Mouse (Mus musculus): ENCODE data around the gene Ccdc106.
A peak's percentile ranks its signal among the peaks of the same experiment; 100 is the strongest.
"Not testable (repeated sequence)": the region's sequence is repeated elsewhere in the genome, so short reads cannot be mapped to it uniquely, and the experiment has no call there.

Ccdc106 gene

DNA sequence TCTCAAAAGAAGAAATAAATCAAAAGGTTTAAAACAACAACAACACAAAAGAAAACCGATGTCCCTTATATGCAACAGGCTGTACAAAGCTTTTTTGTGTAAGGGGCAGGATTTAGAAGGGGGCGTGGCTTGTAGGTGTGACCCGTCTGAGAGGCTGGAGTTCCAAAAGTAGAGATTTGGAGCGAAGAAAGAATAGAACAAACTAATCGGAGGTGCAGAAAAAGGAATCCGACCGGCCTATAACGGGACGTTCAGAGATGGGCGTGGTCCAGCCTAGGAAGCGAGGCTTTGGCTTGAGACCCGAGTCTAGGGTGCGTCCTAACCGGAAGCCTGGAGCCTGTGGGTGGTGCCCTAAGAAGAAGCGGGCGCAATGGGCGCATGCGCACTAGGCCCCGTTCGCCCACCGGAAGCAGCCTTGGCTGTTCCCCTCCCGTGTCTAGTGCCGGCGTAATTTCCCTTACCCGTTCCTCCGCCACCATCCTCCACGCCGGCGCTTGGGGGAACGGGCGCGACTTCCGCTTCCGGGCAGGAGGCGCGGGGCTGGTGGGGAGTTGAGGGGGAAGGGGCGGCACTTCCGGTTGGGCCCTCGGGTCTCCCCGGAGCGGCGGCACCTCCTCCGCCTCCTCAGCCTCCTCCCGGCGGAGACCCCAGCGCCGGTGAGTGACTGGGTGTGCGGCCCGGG is at the start of gene Ccdc106, which contains the start of gene Zfp865:
TSS of gene Ccdc106 (plus strand) at position 554 of the 682 bp plus-strand sequence.
TSS of gene Zfp865 (plus strand) at position 377 of the 682 bp plus-strand sequence.
- DNase-seq (ENCODE audit: low spot score) = peak; percentile 99

DNA sequence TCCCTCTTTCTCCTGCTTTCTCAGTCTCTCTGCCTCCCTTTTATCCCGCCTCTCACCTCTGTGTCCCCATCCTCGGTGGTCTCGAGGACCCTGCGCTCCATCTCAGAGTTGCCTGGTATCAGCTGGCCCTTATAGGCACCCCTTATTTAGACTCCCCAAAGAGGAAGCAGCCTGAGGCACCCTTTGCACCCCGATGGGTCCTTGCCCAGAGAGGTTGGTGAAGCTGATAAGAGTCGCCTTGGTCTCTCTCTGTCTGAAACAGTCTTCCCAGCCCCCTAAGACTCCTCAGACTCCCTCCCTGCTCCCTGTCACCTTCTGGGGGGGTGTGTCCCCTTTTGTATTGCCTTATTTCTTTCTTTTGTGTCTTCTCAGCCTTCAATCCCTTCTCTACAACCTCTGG is 49.3 kb upstream of the Ccdc106 start, which contains the start of gene Sbk3:
TSS of gene Sbk3 (minus strand) at position 101 of the 400 bp plus-strand sequence.
- DNase-seq (ENCODE audit: low spot score) = no peak

DNA sequence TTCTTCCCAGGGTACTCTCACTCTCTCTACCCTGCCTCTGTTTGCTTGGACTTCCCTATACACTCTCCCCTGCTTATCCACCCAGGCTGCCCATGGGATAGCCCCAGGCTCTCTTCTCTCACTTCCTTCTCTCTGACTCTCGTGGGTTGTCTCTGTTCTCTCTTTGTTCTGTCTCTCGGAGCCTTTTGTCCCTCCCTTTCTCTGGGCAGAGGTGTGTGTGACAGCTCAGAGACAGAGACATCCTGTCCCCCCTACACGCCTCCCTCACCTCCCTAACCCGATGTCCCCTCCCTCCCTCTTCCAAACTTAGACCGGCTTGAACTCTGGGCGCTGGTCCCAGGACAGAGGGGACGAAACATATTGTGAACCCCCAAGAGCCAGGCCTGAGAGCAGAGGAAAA is 48.6 kb upstream of the Ccdc106 start:
- DNase-seq (ENCODE audit: low spot score) = no peak

DNA sequence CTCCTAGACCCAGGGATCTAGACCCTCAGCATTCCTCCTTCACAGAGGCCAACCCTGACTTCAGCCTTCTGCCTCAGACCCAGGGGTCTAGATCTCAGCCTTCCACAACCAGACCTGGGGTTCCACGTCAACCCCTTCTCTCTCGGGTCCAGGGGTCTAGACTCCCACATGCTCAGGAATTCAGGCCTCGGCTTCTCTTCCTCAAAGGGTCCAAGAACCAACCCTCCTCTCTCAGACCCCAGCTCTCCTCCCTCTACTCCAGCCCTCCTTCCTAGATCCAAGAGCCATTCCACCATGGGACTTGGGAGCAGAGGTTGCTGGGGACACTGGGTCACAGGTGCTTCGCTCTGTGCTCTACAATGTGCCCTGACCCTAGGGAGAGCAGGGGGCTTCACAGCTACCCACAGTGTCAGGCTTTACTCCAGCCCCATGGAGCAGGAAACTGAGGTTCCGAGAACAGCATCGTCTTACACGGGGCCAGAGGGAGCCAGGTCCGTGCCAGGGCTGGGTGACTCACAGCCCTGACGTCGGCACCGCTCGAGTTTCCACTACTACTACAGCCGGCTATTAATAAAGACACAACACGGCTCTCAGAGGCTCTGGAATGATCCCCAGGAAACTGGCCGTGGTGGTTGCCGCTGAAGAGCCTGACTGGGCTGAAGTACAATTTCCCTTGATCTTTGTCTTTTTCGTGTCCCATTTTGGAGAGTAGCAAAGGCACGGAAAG is 47.9 kb upstream of the Ccdc106 start:
- DNase-seq (ENCODE audit: low spot score) = peak; percentile 15

DNA sequence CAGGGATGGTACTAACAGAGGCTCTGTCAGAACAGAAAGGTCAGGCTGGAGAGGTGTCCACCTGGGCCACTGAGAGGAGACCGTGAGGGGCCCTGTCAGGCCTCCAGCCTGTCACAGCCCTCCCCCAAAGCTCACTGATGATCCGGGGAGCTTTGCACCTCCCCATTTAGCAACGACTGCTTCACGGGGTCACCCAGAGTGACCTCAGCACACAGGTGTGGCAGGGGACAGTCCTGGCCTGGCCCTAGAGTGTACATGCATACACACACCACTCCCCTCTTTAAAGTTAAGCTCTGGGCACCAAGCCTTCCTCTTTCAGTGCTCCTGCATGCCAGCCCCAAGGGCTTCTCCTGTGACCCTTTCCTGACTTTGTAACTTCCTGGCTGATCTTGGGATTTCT is 44.9 kb upstream of the Ccdc106 start:
- no peak for DNase-seq (ENCODE audit: low spot score)

DNA sequence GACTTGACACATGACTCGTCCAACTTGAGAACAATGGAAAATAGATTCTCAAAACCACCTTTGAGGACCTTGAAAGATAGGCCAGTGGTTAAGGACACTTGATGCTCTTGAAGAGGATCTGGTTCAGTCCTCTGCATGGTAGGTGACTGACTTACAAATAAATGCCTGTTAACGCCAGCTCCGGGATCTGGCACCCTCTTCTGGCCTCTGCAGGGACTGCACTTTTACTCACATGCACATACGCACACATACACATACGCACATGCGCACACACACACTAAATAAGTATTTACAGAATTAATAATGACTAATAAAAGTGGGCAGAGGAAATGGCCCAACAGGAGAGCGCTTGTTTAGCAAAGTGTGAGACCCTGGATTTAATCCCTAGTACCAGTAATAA is 43.5 kb upstream of the Ccdc106 start:
- DNase-seq (ENCODE audit: low spot score) = no peak

DNA sequence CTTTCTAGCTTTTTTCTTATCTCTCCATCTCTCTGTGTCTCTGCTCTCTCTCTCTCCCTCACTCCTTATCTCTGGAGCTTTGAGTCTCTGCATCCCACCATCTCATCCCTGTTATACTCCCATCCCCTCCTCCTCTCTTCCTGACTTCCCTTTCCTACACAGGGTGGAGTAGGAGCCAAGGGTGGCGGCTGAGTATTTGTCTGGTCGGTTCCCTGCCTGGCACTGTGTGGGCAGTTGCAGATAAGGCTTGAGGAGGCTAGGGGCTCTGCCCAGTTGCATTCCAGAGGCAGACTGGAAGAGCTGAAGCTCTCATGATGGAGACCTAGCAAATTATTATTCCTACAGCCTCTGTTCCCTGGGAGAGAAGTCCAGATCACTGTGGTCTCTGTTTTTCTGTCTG is 32.1 kb upstream of the Ccdc106 start:
- no peak for DNase-seq (ENCODE audit: low spot score)

DNA sequence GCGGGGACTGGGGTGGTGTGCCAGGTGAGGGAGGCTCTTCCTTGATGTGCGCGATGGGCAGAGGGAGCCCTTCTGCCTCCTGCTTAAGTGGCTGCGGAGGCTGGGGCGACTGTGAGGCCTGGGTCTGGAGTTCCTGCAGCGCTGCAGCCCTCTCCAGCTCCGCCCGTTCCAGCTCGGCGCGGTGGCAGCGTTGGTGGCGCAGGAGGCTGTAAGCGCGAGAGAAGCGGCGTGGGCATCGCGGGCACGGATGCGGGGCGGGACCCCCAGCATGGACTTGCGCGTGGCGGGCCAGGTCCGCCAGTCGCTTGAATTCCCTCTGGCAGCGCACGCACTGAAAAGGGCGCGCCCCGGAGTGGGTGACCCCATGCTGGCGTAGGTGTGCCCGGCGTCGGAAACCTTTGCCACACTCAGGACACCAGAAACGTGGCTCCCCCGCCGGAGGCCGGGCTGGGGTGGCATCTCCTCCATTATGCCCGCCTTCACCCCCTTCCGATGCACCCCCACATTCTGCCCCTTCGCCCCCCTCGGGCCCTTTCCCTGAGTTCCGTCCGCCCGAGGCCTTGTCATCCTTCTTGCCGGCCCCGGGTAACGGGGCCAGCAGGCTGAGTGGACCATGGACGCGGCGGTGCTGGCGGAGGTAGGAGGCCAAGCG is 26.9 kb upstream of the Ccdc106 start:
- DNase-seq (ENCODE audit: low spot score) = no peak

DNA sequence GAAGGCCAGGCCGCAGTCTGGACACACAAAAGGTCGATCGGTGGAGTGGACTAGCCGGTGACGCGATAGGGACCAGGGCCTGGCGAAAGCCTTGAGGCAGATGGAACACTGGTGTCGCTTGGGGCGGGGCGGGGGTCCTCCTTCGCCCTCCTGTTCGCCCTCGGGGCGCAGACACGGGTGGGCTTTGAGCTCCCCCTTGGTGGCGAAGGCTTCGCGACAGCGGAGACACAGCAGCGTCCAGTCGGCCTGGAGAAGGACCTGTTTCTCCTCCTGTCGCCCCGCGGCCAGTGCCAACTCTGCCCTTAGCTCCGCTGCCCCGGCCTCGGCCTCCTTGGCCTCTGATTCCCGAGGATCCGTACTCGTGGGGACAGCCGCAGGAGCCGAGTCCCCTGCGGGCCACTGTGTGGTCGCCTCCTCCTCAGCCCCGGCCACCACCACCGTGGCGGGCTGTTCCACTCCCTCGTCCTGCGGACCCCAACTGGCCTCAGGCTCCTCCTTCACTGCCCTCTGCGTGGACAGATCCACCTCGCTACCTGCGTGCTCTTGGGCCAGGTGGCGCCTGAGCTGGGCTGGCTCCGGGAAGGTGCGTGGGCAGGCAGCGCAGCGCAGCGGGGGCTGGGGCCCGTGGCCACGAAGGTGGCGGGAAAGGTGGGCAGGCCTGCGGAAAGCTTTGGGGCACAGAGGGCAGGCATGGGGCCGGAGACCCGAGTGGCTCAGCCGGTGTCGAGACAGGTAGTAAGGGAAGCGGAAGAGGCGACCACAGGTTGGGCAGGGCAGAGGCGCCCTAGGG is 26.2 kb upstream of the Ccdc106 start:
- DNase-seq (ENCODE audit: low spot score) = no peak

DNA sequence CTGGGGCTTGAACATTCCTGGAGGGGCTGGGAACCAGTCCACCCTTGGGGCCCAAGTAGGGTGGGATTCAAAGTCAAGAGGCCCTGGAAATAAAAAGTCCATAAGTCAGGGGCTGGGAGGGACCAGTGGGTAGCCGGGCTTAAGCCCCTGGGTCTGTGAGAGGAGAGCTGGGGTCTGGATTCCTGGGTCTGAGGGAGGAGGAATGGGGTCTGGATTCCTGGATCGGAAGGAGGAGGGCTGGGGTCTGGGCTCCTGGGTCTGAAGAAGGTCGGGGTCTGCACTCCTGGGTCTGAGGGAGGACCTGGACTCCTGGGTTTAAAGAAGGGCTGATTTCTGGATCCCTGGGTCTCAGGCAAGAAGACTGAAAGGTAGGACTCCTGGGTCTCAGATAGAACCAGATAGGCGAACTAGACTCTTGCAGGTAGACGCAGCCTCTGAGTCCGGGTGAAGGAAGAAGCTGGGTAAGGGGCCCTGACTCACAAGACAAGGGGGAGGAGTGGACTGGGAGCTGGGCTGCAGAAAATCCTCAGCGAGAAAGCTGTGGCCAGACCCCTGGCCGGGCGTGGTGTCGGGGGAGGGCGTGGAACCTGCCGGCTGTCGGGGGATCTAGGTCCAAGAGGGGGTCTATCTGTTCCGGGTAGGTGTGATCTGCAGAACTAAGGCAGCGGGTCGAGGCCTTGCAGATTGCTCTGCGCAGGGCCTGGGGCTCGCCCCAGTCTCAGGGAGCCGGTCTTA is 24.9 kb upstream of the Ccdc106 start:
- DNase-seq (ENCODE audit: low spot score) = no peak

DNA sequence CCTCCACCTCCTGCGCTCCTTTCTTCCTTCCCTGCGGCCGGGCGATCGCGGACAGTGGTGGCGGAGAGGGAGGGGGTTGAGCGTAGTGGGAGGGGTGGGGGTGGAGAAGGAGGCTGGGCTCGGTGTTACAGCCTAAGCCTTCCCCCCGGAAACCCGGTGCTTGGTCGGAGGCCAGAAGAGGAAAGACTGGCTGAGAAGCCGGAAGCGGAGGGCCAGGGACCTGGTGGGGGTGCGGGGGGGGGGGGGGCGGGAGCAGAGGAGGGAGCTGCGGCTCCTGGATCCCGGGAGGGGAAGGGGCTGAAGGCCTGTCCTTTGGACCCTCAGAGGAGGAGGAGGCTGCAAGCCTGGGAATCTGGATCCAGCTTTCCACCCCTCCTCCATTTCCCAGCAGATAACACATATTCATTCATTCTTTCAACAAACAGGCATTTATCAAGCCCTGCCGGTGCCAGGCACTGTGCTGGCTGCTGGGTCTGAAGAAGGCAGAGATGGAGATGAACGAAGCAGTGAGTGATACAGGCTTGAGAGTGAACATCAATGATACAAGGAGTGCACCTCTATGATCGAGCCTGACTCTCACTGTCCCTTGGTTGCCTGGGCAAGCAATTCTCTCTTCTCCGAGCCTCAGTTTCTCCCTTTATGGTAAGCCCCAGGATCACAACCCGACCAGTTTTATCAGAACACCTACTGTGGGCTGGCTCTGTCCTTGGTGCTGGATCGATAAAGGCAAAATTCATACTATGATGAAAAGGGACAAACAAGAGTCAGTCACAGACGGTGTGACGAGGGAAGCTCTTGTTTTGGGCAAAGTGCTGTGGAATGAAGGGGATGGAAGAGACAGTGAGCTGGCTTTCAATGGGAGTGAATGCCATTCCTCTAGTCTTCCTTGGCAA is 24.1 kb upstream of the Ccdc106 start, which contains the start of gene Zfp579:
TSS of gene Zfp579 (minus strand) at position 156 of the 893 bp plus-strand sequence.
- DNase-seq (ENCODE audit: low spot score) = peak; percentile 92

DNA sequence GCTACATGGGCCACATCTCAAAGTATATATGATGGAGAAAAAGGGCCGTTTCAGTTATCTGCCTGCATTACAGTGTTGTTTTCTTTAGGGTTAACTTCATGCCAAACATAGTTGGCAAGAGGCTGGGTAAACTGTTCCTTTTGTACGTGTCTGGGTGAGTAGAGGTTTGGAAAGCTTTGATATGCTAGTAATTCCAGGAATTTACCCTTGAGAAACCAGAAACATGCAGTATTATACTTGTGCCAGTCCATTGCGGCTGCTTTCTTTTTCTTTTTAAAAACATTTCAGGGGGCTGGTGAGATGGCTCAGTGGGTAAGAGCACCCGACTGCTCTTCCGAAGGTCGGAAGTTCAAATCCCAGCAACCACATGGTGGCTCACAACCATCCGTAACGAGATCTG is 23.4 kb upstream of the Ccdc106 start:
- DNase-seq (ENCODE audit: low spot score) = no peak

DNA sequence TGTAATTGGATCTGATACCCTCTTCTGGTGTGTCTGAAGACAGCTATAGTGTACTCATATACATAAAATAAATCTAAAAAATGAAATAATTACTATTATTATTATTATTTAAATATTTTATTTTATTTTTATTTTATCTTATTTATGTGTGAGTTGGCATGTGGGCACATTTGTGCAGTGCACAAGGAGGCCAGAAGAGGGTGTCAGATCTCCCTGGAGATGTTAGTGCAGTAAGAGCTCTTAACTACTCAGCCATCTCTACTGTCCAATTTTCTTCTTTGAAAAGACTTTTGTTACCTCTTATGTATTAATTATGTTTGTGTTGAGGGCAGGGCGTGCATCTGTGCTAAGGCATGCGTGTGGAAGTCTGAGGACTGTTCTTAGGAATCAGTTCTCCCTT is 20.5 kb upstream of the Ccdc106 start:
- DNase-seq (ENCODE audit: low spot score) = no peak

DNA sequence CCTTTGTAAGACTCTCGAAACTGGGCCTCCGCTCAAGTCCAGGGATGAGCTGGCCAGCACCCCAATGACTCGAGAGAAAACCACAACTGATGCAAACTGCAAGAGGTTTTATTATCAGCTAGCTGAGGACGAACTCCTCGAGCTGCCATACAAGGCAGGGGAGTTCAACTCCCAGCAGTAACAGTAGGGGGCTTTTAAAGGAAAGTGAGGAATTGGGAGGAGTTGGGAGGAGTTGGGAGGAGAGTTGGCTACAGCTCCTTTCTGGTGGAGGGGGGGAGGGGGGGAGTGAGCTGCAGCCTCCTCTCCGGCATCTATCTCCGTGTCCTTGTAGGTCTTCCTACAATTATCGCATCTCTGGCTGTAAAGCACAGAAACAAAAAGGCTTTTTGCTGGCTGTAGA is 17.5 kb upstream of the Ccdc106 start:
- DNase-seq (ENCODE audit: low spot score) = not testable (repeated sequence)

DNA sequence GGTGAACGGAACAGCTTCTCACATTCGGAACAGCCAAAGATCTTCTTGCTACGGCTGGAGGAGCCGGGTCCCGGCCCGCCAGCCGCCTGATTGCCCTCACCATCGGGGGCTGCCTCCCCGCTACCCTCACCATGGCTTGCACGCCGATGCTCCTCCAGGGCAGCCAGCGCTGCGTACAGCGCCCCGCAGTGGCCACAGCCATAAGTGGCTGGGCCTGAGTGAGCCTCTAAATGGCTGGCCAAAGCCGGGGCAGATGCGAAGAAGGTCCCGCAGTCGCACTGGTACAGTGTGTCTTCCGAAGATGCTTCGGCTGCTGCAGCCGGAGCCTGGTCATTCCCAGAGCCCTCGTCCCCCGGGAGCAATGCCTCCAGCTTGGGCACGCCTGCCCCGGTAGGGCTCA is 12.1 kb upstream of the Ccdc106 start:
- DNase-seq (ENCODE audit: low spot score) = no peak

DNA sequence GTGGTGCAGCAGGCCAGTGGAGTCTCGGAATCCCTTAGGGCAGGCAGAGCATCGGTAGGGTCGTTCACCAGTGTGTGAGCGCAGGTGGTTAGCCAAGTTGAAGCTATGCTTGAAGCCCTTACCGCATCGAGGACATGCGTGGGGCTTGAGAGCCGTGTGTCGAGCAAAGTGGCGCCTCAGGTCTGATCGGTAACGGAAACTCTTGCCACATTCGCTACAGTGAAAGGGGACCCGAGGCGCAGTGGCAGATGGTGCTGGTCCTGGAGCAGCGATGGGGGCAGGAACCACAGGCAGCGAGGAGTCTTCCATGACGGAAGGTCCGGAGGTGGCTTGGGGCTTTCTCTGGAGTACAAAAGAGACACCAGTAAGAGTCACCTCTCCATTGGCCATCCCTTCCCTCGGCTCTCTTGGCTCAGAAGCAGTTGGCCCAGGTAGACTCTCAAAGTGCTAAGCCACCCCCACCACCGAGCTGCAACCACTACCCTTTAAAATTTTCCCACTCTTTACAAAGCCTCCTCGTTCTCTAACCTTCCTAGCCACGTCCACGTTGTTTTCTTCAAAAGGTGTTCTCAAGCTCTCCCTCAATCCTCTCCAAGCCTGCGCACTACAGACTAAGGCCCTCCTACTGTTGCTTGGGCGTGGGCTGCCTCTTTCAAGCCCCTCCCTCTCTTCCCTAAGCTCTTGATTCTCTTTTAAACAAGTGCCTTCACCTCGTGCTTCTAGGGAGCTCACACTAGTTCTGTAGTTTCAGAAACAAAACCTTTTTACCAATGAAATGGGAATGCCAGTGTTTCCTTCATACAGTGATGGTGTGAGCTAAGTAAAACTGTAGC is 7.5 kb upstream of the Ccdc106 start:
- DNase-seq (ENCODE audit: low spot score) = peak; percentile 21

DNA sequence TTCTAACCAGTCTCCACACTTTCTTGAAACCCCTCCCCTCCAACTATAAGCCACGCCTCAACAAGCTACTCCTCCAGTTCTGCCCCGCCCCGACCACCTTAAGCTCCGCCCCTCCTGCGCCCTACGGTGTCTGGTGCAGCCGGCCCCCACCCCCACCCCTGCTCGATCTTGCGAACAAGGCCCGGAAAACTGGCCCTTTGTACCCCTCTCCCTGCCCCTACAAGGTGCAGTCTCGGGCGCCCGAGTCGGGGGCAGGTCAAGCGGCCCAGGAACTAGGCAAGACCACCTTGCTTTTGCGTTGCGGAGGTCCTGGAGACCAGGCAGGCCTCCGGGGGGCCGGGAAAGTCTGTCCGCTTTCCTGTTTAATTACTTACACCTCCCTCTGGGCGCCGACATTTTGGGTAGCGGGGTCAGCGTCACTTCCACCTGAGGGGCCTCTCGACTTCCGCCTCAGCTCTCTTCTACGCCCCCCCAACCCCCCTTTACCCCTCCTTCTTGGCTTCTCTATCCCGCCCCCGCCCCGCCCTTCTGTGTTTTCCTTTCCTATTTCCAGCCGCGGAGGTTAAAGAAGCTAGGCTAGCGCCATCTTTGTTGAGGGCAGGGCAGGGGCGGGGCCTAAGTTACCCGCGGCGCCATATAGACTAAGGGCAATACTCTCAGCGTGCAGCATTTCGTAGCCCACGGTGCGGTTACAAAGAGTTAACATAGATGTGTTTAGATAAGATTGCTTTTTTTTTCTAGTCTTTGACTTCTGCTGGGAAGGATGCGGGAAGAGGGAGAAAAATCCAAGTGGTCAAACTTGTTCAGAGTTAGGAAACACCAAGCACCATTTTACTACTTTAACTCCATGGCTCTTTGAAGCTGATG is 5.9 kb upstream of the Ccdc106 start, which contains the start of the genes Zfp524 and Fiz1:
TSS of gene Zfp524 (plus strand) at position 165 of the 867 bp plus-strand sequence.
TSS of gene Fiz1 (minus strand) at position 447 of the 867 bp plus-strand sequence.
- peak; percentile 98 for DNase-seq (ENCODE audit: low spot score)
